Mouse (Mus musculus) thymus, adult 2 months (tissue): ENCODE data around the gene Sgms1.

Source experiments
- CTCF ChIP-seq: fragments of 200-500 bp; IDR thresholded peaks from 2 replicates; pipeline ENCODE4 v1.5.1; 2012; ENCODE audit warnings: mild to moderate bottlenecking, control low read depth, low read length, moderate library complexity, borderline replicate concordance; ENCODE audit not compliant: control insufficient read depth, poor library complexity, insufficient read depth; ENCODE audit errors: extremely low read depth
- POLR2A ChIP-seq: fragments of 200-500 bp; IDR thresholded peaks from 2 replicates; pipeline ENCODE4 v1.6.1; 2012; ENCODE audit warnings: mild to moderate bottlenecking, low read length, control low read depth, moderate library complexity; ENCODE audit not compliant: control insufficient read depth, poor library complexity, insufficient read depth; ENCODE audit errors: extremely low read depth

- TF ChIP-seq POLR2A (no peak), CTCF (no peak)
These were observed 158.7 kb downstream of the Sgms1 start for GRCm38 (mm10) chr19:32230798-32231197.
